Mouse (Mus musculus) limb, embryonic 11.5 days (tissue): Measurements from ENCODE around the gene Gm17267. TPM values are rescaled to one million over a fixed set of nuclear protein-coding genes. Genes with fewer than 3 reads are reported as not detected.
"Not testable (repeated sequence)": the region's sequence is repeated elsewhere in the genome, so short reads cannot be mapped to it uniquely, and the experiment has no call there.

ENCODE experiments used
- ATAC-seq: fragments of 200-750 bp; cut with Nextera tagmentation; 2 replicates; pipeline ENCODE4 v1.8.0; 2017; ENCODE audit warnings: low read depth; ENCODE audit not compliant: insufficient number of reproducible peaks, low FRiP score, low TSS enrichment
- DNase-seq: peaks from one replicate; pipeline ENCODE4 v3.0.0-alpha.2; 2015; ENCODE audit warnings: low spot score
- H3K27ac ChIP-seq: fragments of 300-500 bp; sonication (generic); replicated peaks from 2 replicates; pipeline ENCODE4 v1.5.1; 2014; ENCODE audit warnings: low read depth, mild to moderate bottlenecking, low read length
- H3K27me3 ChIP-seq: fragments of 300-500 bp; sonication (generic); 2 replicates; pipeline ENCODE4 v1.6.1; 2014; ENCODE audit warnings: mild to moderate bottlenecking, low read length, mixed read lengths; ENCODE audit not compliant: control insufficient read depth, insufficient read depth
- H3K36me3 ChIP-seq: fragments of 300-500 bp; sonication (generic); 2 replicates; pipeline ENCODE4 v1.6.1; 2014; ENCODE audit warnings: mild to moderate bottlenecking, low read length, moderate library complexity, mixed read lengths; ENCODE audit not compliant: control insufficient read depth, insufficient read depth
- H3K4me1 ChIP-seq: fragments of 300-500 bp; sonication (generic); 2 replicates; pipeline ENCODE4 v1.6.1; 2014; ENCODE audit warnings: low read length, mixed read lengths; ENCODE audit not compliant: control insufficient read depth, insufficient read depth
- H3K4me2 ChIP-seq: fragments of 300-500 bp; sonication (generic); 2 replicates; pipeline ENCODE4 v1.6.1; 2014; ENCODE audit warnings: low read depth, mild to moderate bottlenecking, moderate library complexity; ENCODE audit not compliant: severe bottlenecking
- H3K4me3 ChIP-seq: fragments of 300-500 bp; sonication (generic); 2 replicates; pipeline ENCODE4 v1.5.1; 2014; ENCODE audit warnings: low read depth, low read length
- H3K9ac ChIP-seq: fragments of 300-500 bp; sonication (generic); 2 replicates; pipeline ENCODE4 v1.6.1; 2014; ENCODE audit warnings: mild to moderate bottlenecking, low read length
- H3K9me3 ChIP-seq: fragments of 300-500 bp; sonication (generic); 2 replicates; pipeline ENCODE4 v1.6.1; 2016; ENCODE audit warnings: low read length; ENCODE audit not compliant: control insufficient read depth
- WGBS: fragments of 180-500 bp; shearing (Covaris S2); extraction: QIAGEN DNeasy Blood & Tissue Kit; methylation state at CpG from one replicate; pipeline ENCODE4 v1.1.7; 2014; 5-methylcytosine and 5-hydroxymethylcytosine counted together
- polyA plus RNA-seq: library from polyadenylated mRNA; unstranded; fragments of >200 nt; fragmentation: Nextera tagmentation; extraction: Ambion mirVana; gene quantifications from 2 replicates; pipeline ENCODE4 v1.2.1, GENCODE M21; 2014

Gm17267 gene
- polyA plus RNA-seq, result not detected in 2 replicates

DNA sequence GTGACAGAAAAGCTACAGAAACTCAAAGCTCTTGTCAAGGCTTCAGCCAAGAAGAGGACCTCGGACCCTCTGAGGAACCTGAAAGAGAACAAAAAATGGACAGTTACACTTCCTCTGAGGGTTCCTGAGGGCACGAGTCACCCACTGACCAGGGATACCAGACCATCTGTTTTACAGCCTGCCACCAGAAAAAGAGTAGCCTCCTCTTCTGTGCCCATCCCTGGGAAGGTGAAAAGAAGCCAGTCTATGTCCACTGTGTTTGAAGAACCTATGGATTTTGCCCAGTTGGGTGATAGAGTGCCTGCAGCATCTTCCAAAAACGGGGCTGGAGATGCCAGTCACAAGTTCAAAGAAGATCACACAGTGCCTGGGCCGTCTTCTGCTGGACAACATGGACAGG lies at the start of gene Gm17267:
Gene Gm17267, plus strand, starts transcription at position 301 of the 400 bp plus-strand sequence.
- DNase-seq, H3K27me3 ChIP-seq, H3K36me3 ChIP-seq, H3K9me3 ChIP-seq, H3K9ac ChIP-seq, H3K4me1 ChIP-seq, ATAC-seq, H3K4me3 ChIP-seq, H3K27ac ChIP-seq, H3K4me2 ChIP-seq: not testable (repeated sequence)
- no CpG with 5 or more reads among the region's 4 CpGs for WGBS
